Mouse (Mus musculus) stomach, postnatal 0 days (tissue): ENCODE results near the gene Manf. TPM values are rescaled to one million over a fixed set of nuclear protein-coding genes. Genes with fewer than 3 reads are reported as not detected.

Source experiments
- ATAC-seq: fragments of 200-750 bp; cut with Nextera tagmentation; 2 replicates; pipeline ENCODE4 v1.8.0; 2017; ENCODE audit not compliant: low FRiP score, low TSS enrichment
- DNase-seq: peaks from one replicate; pipeline ENCODE4 v3.0.0-alpha.2; 2016; ENCODE audit warnings: low spot score
- H3K27ac ChIP-seq: fragments of 300-500 bp; sonication (generic); replicated peaks from 2 replicates; pipeline ENCODE4 v1.5.1; 2014; ENCODE audit warnings: mild to moderate bottlenecking, control low read depth
- H3K27me3 ChIP-seq: fragments of 300-500 bp; sonication (generic); 2 replicates; pipeline ENCODE4 v1.6.1; 2014; ENCODE audit warnings: low read length; ENCODE audit not compliant: control insufficient read depth, insufficient read depth
- H3K36me3 ChIP-seq: fragments of 300-500 bp; sonication (generic); 2 replicates; pipeline ENCODE4 v1.6.1; 2014; ENCODE audit warnings: low read length, mixed read lengths; ENCODE audit not compliant: control insufficient read depth, insufficient read depth
- H3K4me1 ChIP-seq: fragments of 300-500 bp; sonication (generic); replicated peaks from 2 replicates; pipeline ENCODE4 v1.6.1; 2014; ENCODE audit warnings: antibody characterized with exemption; ENCODE audit not compliant: control insufficient read depth, insufficient read depth
- H3K4me2 ChIP-seq: fragments of 300-500 bp; sonication (generic); replicated peaks from 2 replicates; pipeline ENCODE4 v1.6.1; 2014; ENCODE audit warnings: low read depth, mild to moderate bottlenecking, control low read depth, moderate library complexity
- H3K4me3 ChIP-seq: fragments of 300-500 bp; sonication (generic); 2 replicates; pipeline ENCODE4 v1.5.1; 2014; ENCODE audit warnings: low read depth, low read length, control low read depth
- H3K9ac ChIP-seq: fragments of 300-500 bp; sonication (generic); 2 replicates; pipeline ENCODE4 v1.6.1; 2014; ENCODE audit warnings: mild to moderate bottlenecking, low read length, control low read depth, mixed read lengths
- H3K9me3 ChIP-seq: fragments of 300-500 bp; sonication (generic); 2 replicates; pipeline ENCODE4 v1.6.1; 2016; ENCODE audit warnings: low read length; ENCODE audit not compliant: control insufficient read depth
- CTCF ChIP-seq: IDR thresholded peaks from 2 replicates; pipeline ENCODE4 v1.5.1; 2016; ENCODE audit warnings: antibody characterized with exemption, low read depth, mild to moderate bottlenecking, moderate library complexity
- EP300 ChIP-seq: optimal IDR thresholded peaks from 2 replicates; pipeline ENCODE3; 2016; ENCODE audit warnings: antibody characterized with exemption
- WGBS: fragments of 180-500 bp; shearing (Covaris S2); extraction: QIAGEN DNeasy Blood & Tissue Kit; methylation state at CpG from one replicate; pipeline ENCODE4 v1.1.7; 2014; 5-methylcytosine and 5-hydroxymethylcytosine counted together
- polyA plus RNA-seq: library from polyadenylated mRNA; unstranded; fragments of >200 nt; fragmentation: Nextera tagmentation; extraction: Ambion mirVana; gene quantifications from 2 replicates; pipeline ENCODE4 v1.2.1, GENCODE M21; 2015

The Manf gene
- polyA plus RNA-seq, 1 experiment from 2014 or later: 385 TPM

- Histone ChIP-seq H3K36me3 (no peaks in the 10 kb centered on the region), H3K4me2 (peak within 1 kb of the TSS; percentile 75), H3K9me3 (no peaks in the 10 kb centered on the region), H3K4me1 (no peaks in the 10 kb centered on the region), H3K9ac (peak within 1 kb of the TSS; percentile 99), H3K27ac (peak within 1 kb of the TSS; percentile 92), H3K27me3 (no peaks in the 10 kb centered on the region), H3K4me3 (peak within 1 kb of the TSS; percentile 99)
- ATAC-seq: peak; percentile 93
- WGBS: 0% methylated on average over 46 of the region's 49 CpGs
- DNase-seq: peak; percentile 91
- no peak for TF ChIP-seq EP300
- peak; percentile 38; the same call in 1 of the 2 replicates for TF ChIP-seq CTCF
Observed at GRCm38 (mm10) chr9:106788812-106789321, 102.9 kb downstream of the Manf start, which contains the start of gene Rad54l2. Gene Rad54l2 (minus strand): TSS chr9:106789194.

Other genes starting within 250 kb of the Manf start
- 0.11 TPM in 1 of 2 replicates, not detected in the other for gene Grm2, start 235.9 kb downstream of the Manf start, polyA plus RNA-seq
- gene Tex264, start 206.1 kb downstream of the Manf start, polyA plus RNA-seq: 79.7 and 87.8 TPM in 2 replicates
- 1.6 and 1.9 TPM in 2 replicates for gene Rad54l2, start 102.8 kb downstream of the Manf start, polyA plus RNA-seq
- 4.3 and 4.5 TPM in 2 replicates for gene Dcaf1, start 70.1 kb downstream of the Manf start, polyA plus RNA-seq
- gene Rbm15b, start 4.6 kb downstream of the Manf start, polyA plus RNA-seq: 3.8 and 4.7 TPM in 2 replicates